Mouse (Mus musculus) heart, postnatal 14 days (tissue): ENCODE measurements around the gene Pacrg. TPM values are rescaled to one million over a fixed set of nuclear protein-coding genes. Genes with fewer than 3 reads are reported as not detected.

ENCODE experiments used
- DNase-seq, 2 experiments: peaks; one replicate each; pipeline ENCODE4 v3.0.0; 2021 to 2022
- intact Hi-C: fragments of 180-260 bp; cut with DNase I; formaldehyde crosslinking; loops from one replicate; pipeline ENCODE4 v1.15.1; 2025
- total RNA-seq, 2 experiments: library from RNA; stranded (reverse); gene quantifications; 2 replicates each; pipeline ENCODE4 v1.2.3; 2021

Gene Pacrg
- total RNA-seq, 2 experiments from 2014 or later: 0.66 to 1.4 TPM

- intact Hi-C loops: no loop called here
- no peak for DNase-seq
These were observed 478.2 kb downstream of the Pacrg start for GRCm38 (mm10) chr17:10361882-10362291.

DNA sequence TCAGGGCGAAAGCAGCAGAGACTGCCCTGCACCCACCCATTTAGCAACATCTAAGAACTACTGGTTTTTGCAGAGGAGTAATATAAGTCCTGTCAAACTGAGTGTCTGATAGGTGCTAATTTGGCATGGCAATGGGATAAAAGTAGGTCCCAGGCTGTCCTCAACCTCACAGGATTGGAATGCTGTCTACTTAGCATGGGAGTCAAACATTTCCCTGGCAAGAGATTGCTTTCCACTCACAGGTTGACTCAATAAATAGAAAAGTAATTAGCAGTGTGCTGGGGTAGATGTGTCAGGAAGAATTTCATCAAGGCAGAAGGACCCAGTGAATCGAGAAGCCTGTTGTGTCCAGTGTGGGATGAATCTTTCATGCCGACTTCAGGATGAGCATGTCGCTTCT is 479.4 kb downstream of the Pacrg start:
- intact Hi-C loops: no loop called here
- no peak for DNase-seq

DNA sequence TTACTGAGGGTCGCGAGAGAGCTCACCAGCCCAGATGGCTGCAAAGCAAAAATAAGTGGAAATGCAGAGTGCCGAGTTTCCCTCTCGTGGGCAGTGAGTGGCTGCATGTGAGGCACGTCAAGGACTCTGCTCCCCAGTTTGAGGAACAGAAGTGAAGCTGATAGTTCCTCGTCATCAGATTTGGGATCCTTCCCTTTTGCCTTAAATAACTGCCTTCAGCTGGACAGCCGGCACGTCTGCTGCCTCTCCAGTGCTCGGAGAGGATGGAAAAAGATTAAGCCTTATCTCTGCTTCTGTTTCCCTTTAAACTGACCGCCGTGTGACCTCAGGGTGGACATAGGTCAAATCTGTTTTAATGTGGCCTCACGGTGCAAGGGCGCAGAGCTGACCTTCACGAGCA is 480.6 kb downstream of the Pacrg start:
- no peak for DNase-seq
- intact Hi-C loops: no loop called here

DNA sequence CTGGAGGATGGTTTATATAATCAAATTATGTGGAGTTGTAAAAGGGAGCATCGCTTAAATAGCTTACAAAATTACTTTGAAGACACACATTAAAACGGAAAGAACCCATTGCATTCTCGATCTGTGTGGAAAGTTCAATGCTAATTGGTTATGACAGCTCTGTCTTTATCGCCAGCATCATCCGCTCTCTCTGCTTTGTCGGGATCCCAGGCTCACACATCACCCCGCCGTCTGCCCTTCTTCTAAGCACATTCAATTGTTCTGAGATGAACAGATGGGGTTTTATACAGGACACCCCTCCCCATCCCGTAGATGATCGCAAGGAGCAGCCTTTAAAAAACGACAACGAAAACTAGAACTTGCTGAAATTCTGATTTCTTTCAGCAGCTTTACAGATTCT is 482.8 kb downstream of the Pacrg start:
- DNase-seq: no peak
- intact Hi-C loops: no loop called here

- intact Hi-C loops: no loop called here
These were observed 483.8 kb downstream of the Pacrg start for GRCm38 (mm10) chr17:10356294-10356693.

DNA sequence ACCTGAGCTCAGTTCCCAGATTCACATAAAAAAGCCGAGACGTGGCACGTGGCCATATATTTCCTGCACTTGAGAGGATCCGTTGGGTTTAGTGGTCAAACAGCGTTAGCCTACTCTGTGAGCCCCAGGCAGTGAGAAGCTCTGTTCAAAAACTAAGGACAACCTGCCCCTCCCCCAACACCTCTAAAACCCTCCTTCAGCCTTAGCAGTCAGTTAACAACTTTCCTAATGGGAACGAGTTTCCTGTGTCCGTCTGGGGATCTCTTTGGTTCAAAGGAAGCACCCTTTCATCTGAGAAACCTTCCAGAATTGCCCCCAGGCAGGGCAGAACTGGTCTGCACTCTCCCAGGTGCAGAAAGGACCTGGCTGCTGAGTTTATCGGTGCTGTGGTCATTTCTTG is 484.4 kb downstream of the Pacrg start:
- no peak for DNase-seq
- intact Hi-C loops: no loop called here

More at GRCm38 (mm10) chr17:10356294-10356693, 483.8 kb downstream of the Pacrg start:
- no peak for DNase-seq

Other genes starting within 250 kb of the Pacrg start
- 10 to 100 TPM in 1 of 2 experiments, 1 to 10 TPM in 1; 7.0 to 10.9 TPM for gene Prkn, start 73 bp upstream of the Pacrg start, total RNA-seq